Mouse (Mus musculus) ES-Bruce4 (cell line): ENCODE data around the gene Olfr1150-ps1.

Experiments
- CTCF ChIP-seq: IDR thresholded peaks from one replicate; pipeline ENCODE4 v1.8.1; 2011; ENCODE audit warnings: low read depth, low read length
- EP300 ChIP-seq: IDR thresholded peaks from 2 replicates; pipeline ENCODE4 v1.6.1; 2011; ENCODE audit warnings: low read depth, low read length; ENCODE audit not compliant: insufficient read depth
- POLR2A ChIP-seq: IDR thresholded peaks from one replicate; pipeline ENCODE4 v1.8.1; 2011; ENCODE audit warnings: low read length; ENCODE audit not compliant: insufficient read depth

DNA sequence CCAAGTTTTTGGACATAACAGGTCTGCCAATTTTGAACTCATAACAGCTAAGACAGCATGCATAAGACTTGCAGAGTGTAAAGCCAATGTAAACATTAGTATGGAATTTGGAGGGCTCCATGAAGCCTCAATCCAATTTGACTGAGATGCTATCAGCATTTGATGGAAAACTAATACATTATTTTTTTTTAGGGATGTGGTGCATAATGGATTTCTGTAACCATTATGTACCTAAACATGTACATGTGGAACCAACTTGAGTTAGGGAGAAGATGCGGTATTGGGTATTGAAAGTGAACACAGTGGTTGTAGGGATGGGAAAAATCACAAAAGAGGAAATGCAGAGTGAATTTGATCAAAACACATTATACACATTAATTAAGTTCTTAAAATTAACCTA lies 13.6 kb upstream of the Olfr1150-ps1 start, which contains the start of gene Olfr1148:
- no peak for TF ChIP-seq CTCF
- no peak for TF ChIP-seq EP300
- TF ChIP-seq POLR2A = no peak
